Comparison of ENCODE assay signal across 30 mouse cellular contexts in the genomic region with DNA sequence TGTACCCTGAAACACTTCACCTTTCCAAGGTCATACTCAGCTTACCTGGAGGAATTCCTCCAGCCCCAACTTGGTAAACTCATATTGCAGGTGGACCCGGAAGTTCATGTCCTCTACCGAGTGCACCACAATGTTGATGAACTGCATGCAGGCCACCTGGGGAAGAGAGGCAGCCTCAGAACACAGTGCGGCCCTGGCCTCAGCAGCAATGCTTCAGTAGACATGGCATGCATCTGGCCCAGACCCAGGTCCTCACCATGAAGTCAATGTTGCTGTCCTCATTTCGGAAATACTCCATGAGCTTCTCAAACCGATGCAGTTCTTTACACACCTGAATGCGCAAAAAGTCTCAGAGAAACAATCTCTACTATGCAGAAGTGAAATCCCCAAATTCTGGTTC. TPM values are rescaled to one million over a fixed set of nuclear protein-coding genes. Genes with fewer than 3 reads are reported as not detected.
DNase-seq lines count a peak whose midpoint lies in the region; ATAC-seq and TF ChIP-seq lines count a peak whose summit lies in the region.
"Had no signal": no experiment of that assay in that cellular context is flagged by ENCODE, and none has a peak within 500 bp of the region (broad histone marks: within the 10 kb centered on the region; RNA-seq: fewer than 3 reads in every experiment).

No protein-coding gene starts in this region.

- no peaks in the 10 kb centered on the region for H3K27me3 ChIP-seq in heart, postnatal 0 days (ENCODE audit: control insufficient read depth, insufficient read depth, low read length)
- H3K27me3 ChIP-seq: forebrain, embryonic 13.5 days; hindbrain, embryonic 13.5 days; limb, embryonic 12.5 days; liver, embryonic 15.5 days; midbrain, embryonic 13.5 days; neural tube, embryonic 13.5 days had no signal

- H3K4me2 ChIP-seq in heart, postnatal 0 days (ENCODE audit: low read depth, low read length) = no peak overlapping the region
- H3K4me2 ChIP-seq: forebrain, embryonic 13.5 days; hindbrain, embryonic 13.5 days; limb, embryonic 12.5 days; liver, embryonic 15.5 days; midbrain, embryonic 13.5 days; neural tube, embryonic 13.5 days had no signal

- H3K9ac ChIP-seq in heart, postnatal 0 days (replicated peaks; ENCODE audit: low read depth, low read length) = no peak overlapping the region
- H3K9ac ChIP-seq: forebrain, embryonic 13.5 days; hindbrain, embryonic 13.5 days; limb, embryonic 12.5 days; liver, embryonic 15.5 days; midbrain, embryonic 13.5 days; neural tube, embryonic 13.5 days had no signal

- peak overlapping the region; percentile 76 for H3K27ac ChIP-seq in heart, postnatal 0 days (ENCODE audit: low read depth)
- peak overlapping the region; percentile 69 for H3K27ac ChIP-seq in brown adipose tissue, adult 24 weeks (replicated peaks; ENCODE audit: low read depth, low read length)
- H3K27ac ChIP-seq: forebrain, embryonic 13.5 days; hindbrain, embryonic 13.5 days; limb, embryonic 12.5 days; liver, embryonic 15.5 days; macrophage; midbrain, embryonic 13.5 days; neural tube, embryonic 13.5 days; stomach, postnatal 0 days had no signal

- peaks cover 72% of the 10 kb centered on the region for H3K36me3 ChIP-seq in heart, postnatal 0 days (replicated peaks; ENCODE audit: control insufficient read depth, insufficient read depth, low read length)
- H3K36me3 ChIP-seq: G1E had no signal

- ATAC-seq in heart, postnatal 0 days (ENCODE audit: insufficient read depth, low read depth) = no peak
- ATAC-seq: forebrain, embryonic 13.5 days; midbrain, embryonic 13.5 days had no signal

- 89% methylated on average over 6 of the region's 6 CpGs for WGBS in heart, postnatal 0 days

- no peak for TF ChIP-seq EP300 in heart, postnatal 0 days (IDR thresholded peaks at IDR 0.05; ENCODE audit: low read depth)

- H3K4me3 ChIP-seq in heart, postnatal 0 days (ENCODE audit: low read depth, low read length) = no peak overlapping the region
- no peak overlapping the region for H3K4me3 ChIP-seq in brown adipose tissue, adult 24 weeks (ENCODE audit: insufficient read depth, low read depth, low read length)
- H3K4me3 ChIP-seq: forebrain, embryonic 13.5 days; hindbrain, embryonic 13.5 days; limb, embryonic 12.5 days; liver, embryonic 15.5 days; midbrain, embryonic 13.5 days; neural tube, embryonic 13.5 days had no signal

- H3K9me3 ChIP-seq in heart, postnatal 0 days (replicated peaks; ENCODE audit: control insufficient read depth, low read length) = no peaks in the 10 kb centered on the region
- H3K9me3 ChIP-seq: forebrain, embryonic 13.5 days; G1E; hindbrain, embryonic 13.5 days; liver, embryonic 15.5 days; midbrain, embryonic 13.5 days; neural tube, embryonic 13.5 days had no signal

- intact Hi-C loops in heart, postnatal 25 days (cut with DNase I) = no loop called here

- no peak for TF ChIP-seq CTCF in heart, postnatal 0 days (IDR thresholded peaks at IDR 0.05; ENCODE audit: low read depth)

- peak; percentile 86 for DNase-seq in heart, adult 11 months
- no peak for DNase-seq in heart, postnatal 25 days (ENCODE audit: low spot score)
- DNase-seq in heart, postnatal 0 days (ENCODE audit: low spot score) = no peak
- DNase-seq in heart, postnatal 4 days = no peak
- peak; percentile 51 for DNase-seq in kidney, postnatal 10 days
- no peak for DNase-seq in kidney, postnatal 4 days
- DNase-seq: adrenal gland, postnatal 10 days; cerebellum, adult 11 months; cerebellum, adult 9-10 months; cerebellum, postnatal 36 days; gastrocnemius, postnatal 25 days; heart, postnatal 10 days; layer of hippocampus, adult 9-11 months; lung, postnatal 10 days; right cerebral cortex, postnatal 4 days; thymus, adult 18-20 months; thymus, postnatal 25 days had no signal

- no peaks in the 10 kb centered on the region for H3K4me1 ChIP-seq in heart, postnatal 0 days (ENCODE audit: control insufficient read depth, insufficient read depth)
- peaks cover 34% of the 10 kb centered on the region for H3K4me1 ChIP-seq in brown adipose tissue, adult 24 weeks (ENCODE audit: control insufficient read depth, insufficient read depth, insufficient read length, low read length)
- H3K4me1 ChIP-seq: forebrain, embryonic 13.5 days; hindbrain, embryonic 13.5 days; midbrain, embryonic 13.5 days had no signal

RNA-seq across cellular contexts. Expression of gene Fam186b, which starts 29.9 kb away (rescaled TPM):
- total RNA-seq in heart, postnatal 25 days (2021) = not detected
- total RNA-seq in heart, postnatal 0 days (2014; rRNA removed; ENCODE audit: low replicate concordance) = not detected in 2 replicates
- polyA plus RNA-seq in heart, postnatal 0 days (2015; fragmentation: Nextera tagmentation; extraction: Ambion mirVana) = 0.07 and 0.22 TPM in 2 replicates
- under 1 TPM in 1 of 2 experiments, not detected in 1; 0.17 TPM for total RNA-seq in heart, postnatal 4 days (2021)
- not detected in 2 replicates for polyA plus RNA-seq in brown adipose tissue, adult 24 weeks (2012; ENCODE audit: insufficient read depth, insufficient read length, missing spikeins)
- total RNA-seq: G1E; gastrocnemius, postnatal 25 days; heart, adult 18-20 months; liver, adult 2 months; megakaryocyte-erythroid progenitor cell, adult 5-6 weeks had no signal
- polyA plus RNA-seq: G1E; limb, embryonic 12.5 days; liver, adult 2 months; liver, embryonic 15.5 days; macrophage; stomach, postnatal 0 days had no signal

RNA-seq across cellular contexts. Expression of gene Prpf40b, which starts 30.7 kb away (rescaled TPM):
- total RNA-seq in heart, postnatal 25 days (2021) = 10 to 100 TPM; 20.2 to 20.7 TPM
- 25.4 and 26.9 TPM in 2 replicates for total RNA-seq in heart, postnatal 0 days (2014; rRNA removed; ENCODE audit: low replicate concordance)
- 27.4 and 29.3 TPM in 2 replicates for polyA plus RNA-seq in heart, postnatal 0 days (2015; fragmentation: Nextera tagmentation; extraction: Ambion mirVana)
- 10 to 100 TPM; 36.5 to 41.4 TPM for total RNA-seq in heart, postnatal 4 days (2021)
- polyA plus RNA-seq in brown adipose tissue, adult 24 weeks (2012; ENCODE audit: insufficient read depth, insufficient read length, missing spikeins) = 17.9 and 18.5 TPM in 2 replicates

RNA-seq across cellular contexts. Expression of gene Fmnl3, which starts 44.7 kb away (rescaled TPM):
- total RNA-seq in heart, postnatal 25 days (2021) = 10 to 100 TPM; 20.1 to 21.1 TPM
- total RNA-seq in heart, postnatal 0 days (2014; rRNA removed; ENCODE audit: low replicate concordance) = 18.2 and 21.6 TPM in 2 replicates
- polyA plus RNA-seq in heart, postnatal 0 days (2015; fragmentation: Nextera tagmentation; extraction: Ambion mirVana) = 10.1 and 12.1 TPM in 2 replicates
- 10 to 100 TPM; 42.6 to 44.4 TPM for total RNA-seq in heart, postnatal 4 days (2021)
- 3.6 and 6.7 TPM in 2 replicates for polyA plus RNA-seq in brown adipose tissue, adult 24 weeks (2012; ENCODE audit: insufficient read depth, insufficient read length, missing spikeins)

Comparison
In these comparisons a context has a peak if more than half of its experiments do, and no peak if none do; other contexts are left out.
1. DNase-seq: peak in heart, adult 11 months (single experiment) and kidney, postnatal 10 days (single experiment); none in heart, postnatal 25 days (single experiment), heart, postnatal 0 days (single experiment), heart, postnatal 4 days (single experiment) and kidney, postnatal 4 days (0 of 2).